Mouse (Mus musculus): ENCODE measurements around the gene Morn3. TPM values are rescaled to one million over a fixed set of nuclear protein-coding genes. Genes with fewer than 3 reads are reported as not detected.

Gene Morn3
- polyA plus RNA-seq, 1 experiment from 2014 or later = not detected

DNA sequence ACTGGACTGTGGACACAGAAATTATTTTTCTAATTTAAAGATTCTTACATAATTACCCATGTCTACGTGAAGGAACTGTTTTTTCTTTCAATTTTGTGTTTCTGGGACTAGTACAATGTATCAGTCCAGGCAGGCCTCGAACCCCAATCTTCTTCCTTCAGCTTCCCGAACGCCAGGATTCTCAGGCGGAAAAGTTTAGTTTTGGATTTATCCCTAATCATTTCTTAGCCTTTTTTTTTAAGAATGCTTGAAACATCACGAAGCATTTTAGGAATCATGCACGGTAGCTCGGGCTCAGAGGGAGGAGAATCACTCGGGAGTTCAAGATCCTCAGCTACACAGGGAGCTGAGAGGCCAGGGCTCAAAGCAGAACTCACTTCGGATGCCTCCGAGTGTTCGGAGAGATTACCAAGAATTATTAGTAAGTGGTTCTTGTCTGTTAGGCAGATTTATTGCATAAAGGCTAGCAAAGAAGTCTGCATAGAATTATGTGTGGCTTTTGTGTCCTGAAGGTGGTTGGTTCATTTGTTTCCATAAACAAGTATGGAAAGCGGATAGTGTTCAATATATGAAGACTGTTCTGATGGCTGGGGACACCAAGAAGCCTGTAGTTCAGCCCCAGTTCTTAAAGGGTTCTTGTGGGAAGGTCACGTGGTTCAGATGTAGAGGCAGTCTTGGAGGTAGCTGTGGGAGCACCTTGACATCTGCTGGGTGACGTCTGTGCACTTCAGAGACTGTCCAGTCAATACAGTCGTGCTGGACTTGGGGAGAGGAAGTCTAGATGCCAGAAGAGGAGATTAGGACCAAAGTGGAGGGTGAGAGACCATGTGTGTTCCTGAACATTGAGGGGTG lies 11.7 kb upstream of the Morn3 start:
- WGBS = 48% methylated on average over 16 of the region's 16 CpGs

GRCm38 (mm10) chr5:123057366-123058250 lies 10.8 kb upstream of the Morn3 start:
- peak overlapping the region; percentile 44 for H3K4me3 ChIP-seq
- no peak overlapping the region; the same call in 1 of the 2 replicates for H3K9ac ChIP-seq (replicated peaks)
- peak; percentile 93 for ATAC-seq (ENCODE audit: low FRiP score, low read depth)
- no peaks in the 10 kb centered on the region for H3K36me3 ChIP-seq
- H3K4me2 ChIP-seq (replicated peaks) = peak overlapping the region; percentile 51
- 0 out of 2 replicates have a peak overlapping the region, but pooled peaks have one; percentile 39 for H3K27ac ChIP-seq (replicated peaks)
- H3K4me1 ChIP-seq = peaks cover 3% of the 10 kb centered on the region; the same call in 1 of the 2 replicates
- no peaks in the 10 kb centered on the region for H3K27me3 ChIP-seq
- WGBS = 8% methylated on average over 48 of the region's 48 CpGs
- H3K9me3 ChIP-seq = 0 out of 2 replicates have a peak, but pooled peaks cover 2% of the 10 kb centered on the region

More for the DNA sequence above, 11.7 kb upstream of the Morn3 start:
- Histone ChIP-seq H3K4me2 (replicated peaks) (peak overlapping the region; percentile 51), H3K4me1 (peaks cover 3% of the 10 kb centered on the region; the same call in 1 of the 2 replicates), H3K27me3 (no peaks in the 10 kb centered on the region), H3K4me3 (peak overlapping the region; percentile 44), H3K36me3 (no peaks in the 10 kb centered on the region), H3K9ac (replicated peaks) (no peak overlapping the region; the same call in 1 of the 2 replicates), H3K9me3 (0 out of 2 replicates have a peak, but pooled peaks cover 2% of the 10 kb centered on the region), H3K27ac (replicated peaks) (0 out of 2 replicates have a peak overlapping the region, but pooled peaks have one; percentile 39)
- ATAC-seq (ENCODE audit: low FRiP score, low read depth) = no peak

DNA sequence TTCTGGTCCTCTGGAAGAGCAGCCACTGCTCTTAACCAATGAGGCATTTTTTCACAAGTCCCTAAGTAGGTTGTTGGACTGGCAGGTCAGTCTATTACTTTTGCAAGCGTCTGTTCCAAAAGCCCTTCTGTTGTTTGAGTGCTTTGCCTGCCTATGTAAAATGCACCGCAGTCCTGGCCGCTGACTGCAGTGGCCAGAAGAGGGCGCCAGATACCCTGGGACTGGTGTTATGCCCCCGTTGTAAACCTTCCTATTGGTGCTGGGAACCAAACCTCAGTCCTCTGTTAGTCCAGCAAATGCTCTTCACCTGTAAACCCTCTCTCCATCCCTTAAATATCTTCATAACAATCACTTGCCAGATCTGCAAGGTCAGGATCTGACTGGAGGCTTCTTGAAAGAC lies 4.9 kb upstream of the Morn3 start:
- Histone ChIP-seq H3K4me3 (no peak overlapping the region), H3K36me3 (no peaks in the 10 kb centered on the region), H3K9me3 (no peaks in the 10 kb centered on the region), H3K27ac (replicated peaks) (no peak overlapping the region), H3K9ac (replicated peaks) (no peak overlapping the region), H3K4me1 (peaks cover 7% of the 10 kb centered on the region), H3K4me2 (replicated peaks) (no peak overlapping the region), H3K27me3 (no peaks in the 10 kb centered on the region)
- ATAC-seq (ENCODE audit: low FRiP score, low read depth) = no peak
- 79% methylated on average over 5 of the region's 5 CpGs for WGBS

GRCm38 (mm10) chr5:123050918-123051317 lies 4.1 kb upstream of the Morn3 start:
- H3K9me3 ChIP-seq = no peaks in the 10 kb centered on the region
- no peaks in the 10 kb centered on the region for H3K27me3 ChIP-seq

GRCm38 (mm10) chr5:123049271-123049670 lies 2.5 kb upstream of the Morn3 start:
- Histone ChIP-seq H3K4me2 (replicated peaks) (peak overlapping the region; percentile 40), H3K36me3 (no peaks in the 10 kb centered on the region), H3K4me3 (peak overlapping the region; percentile 14), H3K27me3 (no peaks in the 10 kb centered on the region), H3K4me1 (peaks cover 7% of the 10 kb centered on the region), H3K9ac (replicated peaks) (no peak overlapping the region), H3K9me3 (no peaks in the 10 kb centered on the region), H3K27ac (replicated peaks) (no peak overlapping the region)
- ATAC-seq (ENCODE audit: low FRiP score, low read depth) = 0 out of 2 replicates have a peak, but pooled peaks have one; percentile 27
- 4% methylated on average over 12 of the region's 12 CpGs for WGBS

More at GRCm38 (mm10) chr5:123050918-123051317, 4.1 kb upstream of the Morn3 start:
- Histone ChIP-seq H3K4me1 (peaks cover 7% of the 10 kb centered on the region), H3K27ac (replicated peaks) (no peak overlapping the region), H3K9ac (replicated peaks) (no peak overlapping the region), H3K4me3 (no peak overlapping the region), H3K4me2 (replicated peaks) (no peak overlapping the region), H3K36me3 (no peaks in the 10 kb centered on the region)
- ATAC-seq (ENCODE audit: low FRiP score, low read depth) = no peak
- 77% methylated on average over 9 of the region's 9 CpGs for WGBS

DNA sequence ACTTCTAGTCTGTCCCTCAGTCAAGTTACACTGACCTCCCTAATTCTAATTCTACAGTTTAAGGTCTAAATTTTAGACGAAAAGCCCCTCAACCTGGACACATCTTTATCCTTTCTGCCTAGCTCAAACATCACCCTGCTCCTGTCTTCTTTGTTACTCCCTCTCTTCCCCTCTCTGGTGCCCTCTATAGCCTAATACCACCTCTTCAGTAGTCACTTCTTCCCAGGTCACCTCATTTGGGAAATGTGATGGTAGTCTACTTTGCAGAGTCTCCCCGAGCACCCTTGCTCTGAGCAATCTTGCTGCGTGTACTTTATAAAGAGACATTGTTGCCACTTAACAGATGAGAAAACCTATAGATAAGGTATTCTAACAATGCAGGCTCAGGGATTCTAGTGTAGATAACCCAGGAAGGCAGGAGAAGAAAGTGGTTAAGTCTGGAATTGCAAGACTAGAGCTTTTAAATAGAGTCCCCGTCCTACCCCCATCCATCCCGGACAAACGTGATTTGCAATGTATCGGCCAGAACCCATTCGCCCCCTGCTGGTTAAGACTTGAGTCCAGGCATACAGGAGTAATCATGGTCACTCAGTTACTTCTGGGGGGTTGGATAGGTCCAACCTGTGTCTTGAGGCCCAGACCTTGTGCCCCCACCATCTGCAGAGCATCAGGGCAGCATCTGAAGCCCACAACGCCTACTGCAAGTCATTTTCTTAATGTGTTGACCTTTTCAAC lies 1.1 kb downstream of the Morn3 start:
- H3K4me3 ChIP-seq = no peak overlapping the region
- H3K9ac ChIP-seq (replicated peaks) = no peak overlapping the region
- WGBS = 34% methylated on average over 9 of the region's 9 CpGs
- H3K27ac ChIP-seq (replicated peaks) = no peak overlapping the region
- peaks cover 3% of the 10 kb centered on the region; the same call in 1 of the 2 replicates for H3K27me3 ChIP-seq
- no peak for ATAC-seq (ENCODE audit: low FRiP score, low read depth)
- no peaks in the 10 kb centered on the region for H3K36me3 ChIP-seq
- no peaks in the 10 kb centered on the region for H3K9me3 ChIP-seq
- no peak overlapping the region for H3K4me2 ChIP-seq (replicated peaks)
- H3K4me1 ChIP-seq = peaks cover 7% of the 10 kb centered on the region

DNA sequence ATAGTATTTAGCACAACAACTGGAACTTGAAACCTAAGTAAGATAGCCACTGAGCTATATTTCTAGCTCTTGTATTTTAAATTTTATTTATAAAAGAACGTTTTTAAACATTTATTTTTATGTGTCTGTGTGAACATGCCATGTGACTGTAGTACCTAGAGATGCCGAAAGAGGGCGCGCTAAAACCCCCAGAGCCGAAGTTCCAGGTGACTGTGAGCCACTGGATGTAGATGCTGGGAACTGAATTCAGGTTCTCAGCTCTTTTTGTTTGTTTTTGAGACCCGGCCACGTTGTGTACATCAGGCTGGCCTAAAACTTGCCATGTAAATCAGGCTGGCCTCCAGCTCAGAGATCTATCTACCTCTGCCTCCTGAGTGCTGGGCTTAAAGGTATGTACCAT lies 3.0 kb downstream of the Morn3 start:
- Histone ChIP-seq H3K4me2 (replicated peaks) (no peak overlapping the region), H3K36me3 (no peaks in the 10 kb centered on the region), H3K27me3 (peaks cover 7% of the 10 kb centered on the region; the same call in 1 of the 2 replicates), H3K9ac (replicated peaks) (no peak overlapping the region), H3K27ac (replicated peaks) (no peak overlapping the region), H3K9me3 (no peaks in the 10 kb centered on the region), H3K4me1 (peaks cover 8% of the 10 kb centered on the region; the same call in 1 of the 2 replicates), H3K4me3 (no peak overlapping the region)
- WGBS = 19% methylated on average over 7 of the region's 7 CpGs
- no peak for ATAC-seq (ENCODE audit: low FRiP score, low read depth)

DNA sequence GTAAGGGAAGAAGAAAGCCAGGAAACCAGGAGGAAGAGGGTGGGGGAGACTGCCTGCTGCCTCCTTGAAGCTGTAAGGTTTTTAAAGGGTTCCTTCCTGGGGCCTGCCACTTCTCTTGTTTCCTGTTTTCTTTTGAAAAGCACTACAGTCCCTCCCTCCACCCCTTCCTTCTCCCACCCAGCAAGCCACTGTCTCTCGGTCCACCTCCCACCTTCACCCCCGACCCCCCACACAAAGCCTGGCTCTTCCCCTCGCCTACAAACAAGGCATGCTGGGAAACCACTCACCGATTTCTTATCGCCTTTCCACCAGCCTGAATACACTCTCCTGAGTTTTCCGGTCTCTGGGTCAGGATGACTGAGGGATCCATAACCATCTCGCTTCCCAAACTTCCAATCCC lies 6.0 kb downstream of the Morn3 start:
- H3K4me3 ChIP-seq = no peak overlapping the region
- ATAC-seq (ENCODE audit: low FRiP score, low read depth) = no peak
- no peak overlapping the region for H3K4me2 ChIP-seq (replicated peaks)
- H3K36me3 ChIP-seq = no peaks in the 10 kb centered on the region
- H3K4me1 ChIP-seq = peaks cover 8% of the 10 kb centered on the region; the same call in 1 of the 2 replicates
- no peaks in the 10 kb centered on the region for H3K9me3 ChIP-seq
- H3K9ac ChIP-seq (replicated peaks) = no peak overlapping the region
- WGBS = 66% methylated on average over 7 of the region's 7 CpGs
- H3K27me3 ChIP-seq = peaks cover 7% of the 10 kb centered on the region; the same call in 1 of the 2 replicates
- H3K27ac ChIP-seq (replicated peaks) = no peak overlapping the region

DNA sequence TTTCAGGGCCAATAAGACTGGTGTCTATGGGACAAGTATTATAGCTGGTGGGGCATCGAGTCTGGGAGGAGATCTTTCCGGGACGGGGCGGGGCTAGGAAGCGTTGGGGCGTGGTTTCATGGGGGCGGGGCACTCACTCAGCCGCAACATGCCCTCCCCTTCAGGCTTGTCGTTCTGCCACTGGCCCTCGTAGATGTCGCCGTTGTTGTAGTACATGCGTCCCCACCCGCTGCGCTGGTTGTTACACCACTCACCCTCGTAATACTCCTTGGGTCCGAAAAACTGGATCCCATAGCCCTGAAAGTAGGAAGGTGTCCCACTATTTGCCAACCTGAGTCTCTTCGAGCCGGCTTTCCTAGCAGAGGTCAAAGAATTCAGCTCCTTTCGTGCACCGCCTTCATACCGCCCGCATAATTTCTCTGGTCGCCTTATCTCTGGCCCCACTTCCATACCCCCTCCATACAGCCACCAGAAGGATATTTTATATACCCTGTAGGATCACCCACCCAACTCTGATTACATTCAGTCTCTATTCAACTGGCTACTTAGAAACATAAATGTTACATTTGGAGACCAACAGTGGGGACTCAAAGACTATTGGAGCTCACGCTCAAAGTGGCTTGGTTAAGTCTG lies 7.6 kb downstream of the Morn3 start:
- no peaks in the 10 kb centered on the region for H3K9me3 ChIP-seq
- H3K36me3 ChIP-seq = no peaks in the 10 kb centered on the region
- peaks cover 8% of the 10 kb centered on the region; the same call in 1 of the 2 replicates for H3K4me1 ChIP-seq
- no peak; the same call in 1 of the 2 replicates for ATAC-seq (ENCODE audit: low FRiP score, low read depth)
- H3K27ac ChIP-seq (replicated peaks) = no peak overlapping the region
- 4% methylated on average over 25 of the region's 25 CpGs for WGBS
- peaks cover 7% of the 10 kb centered on the region; the same call in 1 of the 2 replicates for H3K27me3 ChIP-seq
- peak overlapping the region; percentile 53 for H3K4me2 ChIP-seq (replicated peaks)
- H3K9ac ChIP-seq (replicated peaks) = 0 out of 2 replicates have a peak overlapping the region, but pooled peaks have one; percentile 11
- H3K4me3 ChIP-seq = peak overlapping the region; percentile 20

GRCm38 (mm10) chr5:123038115-123038514 lies 8.7 kb downstream of the Morn3 start:
- Histone ChIP-seq H3K36me3 (no peaks in the 10 kb centered on the region), H3K4me2 (replicated peaks) (no peak overlapping the region), H3K4me1 (peaks cover 8% of the 10 kb centered on the region; the same call in 1 of the 2 replicates), H3K27ac (replicated peaks) (no peak overlapping the region), H3K9ac (replicated peaks) (no peak overlapping the region), H3K27me3 (peaks cover 7% of the 10 kb centered on the region; the same call in 1 of the 2 replicates), H3K9me3 (no peaks in the 10 kb centered on the region), H3K4me3 (no peak overlapping the region)
- ATAC-seq (ENCODE audit: low FRiP score, low read depth) = no peak
- 90% methylated on average over 5 of the region's 5 CpGs for WGBS

Data from midbrain, embryonic 12.5 days (tissue).